Mouse (Mus musculus) heart, embryonic 15.5 days (tissue): ENCODE results near the gene Cnppd1. TPM values are rescaled to one million over a fixed set of nuclear protein-coding genes. Genes with fewer than 3 reads are reported as not detected.
A peak's percentile ranks its signal among the peaks of the same experiment; 100 is the strongest.

Experiments used
- ATAC-seq: fragments of 200-750 bp; cut with Nextera tagmentation; replicated peaks from 2 replicates; pipeline ENCODE4 v1.8.0; 2017; ENCODE audit warnings: low read depth, moderate TSS enrichment; ENCODE audit not compliant: insufficient number of reproducible peaks, insufficient read depth, low FRiP score
- H3K27ac ChIP-seq: fragments of 300-500 bp; sonication (generic); 2 replicates; pipeline ENCODE4 v1.5.1; 2015; ENCODE audit warnings: mild to moderate bottlenecking, inconsistent platforms
- H3K27me3 ChIP-seq: fragments of 300-500 bp; sonication (generic); 2 replicates; pipeline ENCODE4 v1.6.1; 2015; ENCODE audit warnings: inconsistent platforms
- H3K36me3 ChIP-seq: fragments of 300-500 bp; sonication (generic); 2 replicates; pipeline ENCODE4 v1.6.1; 2015; ENCODE audit warnings: mild to moderate bottlenecking, inconsistent platforms
- H3K4me1 ChIP-seq: fragments of 300-500 bp; sonication (generic); replicated peaks from 2 replicates; pipeline ENCODE4 v1.6.1; 2015; ENCODE audit warnings: inconsistent platforms
- H3K4me2 ChIP-seq: fragments of 300-500 bp; sonication (generic); 2 replicates; pipeline ENCODE4 v1.6.1; 2015; ENCODE audit warnings: inconsistent platforms, mild to moderate bottlenecking, moderate library complexity
- H3K4me3 ChIP-seq: fragments of 300-500 bp; sonication (generic); 2 replicates; pipeline ENCODE4 v1.5.1; 2015; ENCODE audit warnings: mild to moderate bottlenecking, inconsistent platforms
- H3K9ac ChIP-seq: fragments of 300-500 bp; sonication (generic); 2 replicates; pipeline ENCODE4 v1.6.1; 2015; ENCODE audit warnings: mild to moderate bottlenecking, inconsistent platforms
- H3K9me3 ChIP-seq: fragments of 300-500 bp; sonication (generic); replicated peaks from 2 replicates; pipeline ENCODE4 v1.6.1; 2016; ENCODE audit warnings: inconsistent platforms
- WGBS: fragments of 180-500 bp; shearing (Covaris S2); methylation state at CpG from one replicate; pipeline ENCODE4 v1.1.7; 2015; ENCODE audit warnings: mixed read lengths; 5-methylcytosine and 5-hydroxymethylcytosine counted together
- polyA plus RNA-seq: library from polyadenylated mRNA; unstranded; fragments of >200 nt; fragmentation: Nextera tagmentation; extraction: Ambion mirVana; gene quantifications from 2 replicates; pipeline ENCODE4 v1.2.1, GENCODE M21; 2015

The Cnppd1 gene
- polyA plus RNA-seq, 1 experiment from 2014 or later: 33.7 TPM

GRCm38 (mm10) chr1:75180105-75180590 lies 37.6 kb upstream of the Cnppd1 start, which contains the start of gene Abcb6:
Gene Abcb6, minus strand, starts transcription at chr1:75180392.
- no peaks in the 10 kb centered on the region for H3K9me3 ChIP-seq
- no peaks in the 10 kb centered on the region for H3K27me3 ChIP-seq
- peaks cover 14% of the 10 kb centered on the region for H3K4me1 ChIP-seq
- H3K9ac ChIP-seq: peak within 1 kb of the TSS; percentile 60
- WGBS: under 1% methylated on average over 31 of the region's 31 CpGs
- H3K4me2 ChIP-seq: peak within 1 kb of the TSS; percentile 99
- peaks cover 42% of the 10 kb centered on the region for H3K36me3 ChIP-seq
- H3K4me3 ChIP-seq: peak within 1 kb of the TSS; percentile 76
- H3K27ac ChIP-seq: peak within 1 kb of the TSS; percentile 38
- peak; percentile 86 for ATAC-seq

GRCm38 (mm10) chr1:75179334-75180104 lies 37.0 kb upstream of the Cnppd1 start:
- Histone ChIP-seq H3K27ac (peak overlapping the region; percentile 38), H3K36me3 (peaks cover 36% of the 10 kb centered on the region), H3K9me3 (no peaks in the 10 kb centered on the region), H3K4me1 (peaks cover 14% of the 10 kb centered on the region), H3K4me3 (peak overlapping the region; percentile 76), H3K27me3 (no peaks in the 10 kb centered on the region), H3K4me2 (peak overlapping the region; percentile 99), H3K9ac (peak overlapping the region; percentile 60)
- WGBS: 6% methylated on average over 23 of the region's 23 CpGs
- peak; percentile 37 for ATAC-seq

- 1% methylated on average over 58 of the region's 59 CpGs for WGBS
- no peaks in the 10 kb centered on the region for H3K9me3 ChIP-seq
- H3K4me1 ChIP-seq: peaks cover 9% of the 10 kb centered on the region
- H3K4me2 ChIP-seq: peak within 1 kb of the TSS; percentile 76
- no peaks in the 10 kb centered on the region for H3K27me3 ChIP-seq
- peak within 1 kb of the TSS; percentile 97 for H3K4me3 ChIP-seq
- peak within 1 kb of the TSS; percentile 94 for H3K27ac ChIP-seq
- H3K9ac ChIP-seq: peak within 1 kb of the TSS; percentile 79
- peaks cover 34% of the 10 kb centered on the region for H3K36me3 ChIP-seq
- ATAC-seq: peak; percentile 99
Observed at GRCm38 (mm10) chr1:75168472-75169464, 26.3 kb upstream of the Cnppd1 start, which contains the start of gene Zfand2b. Gene Zfand2b, plus strand, starts transcription at chr1:75168646.

- Histone ChIP-seq H3K9me3 (no peaks in the 10 kb centered on the region), H3K27ac (peak overlapping the region; percentile 94), H3K4me2 (peak overlapping the region; percentile 76), H3K36me3 (peaks cover 29% of the 10 kb centered on the region), H3K9ac (peak overlapping the region; percentile 79), H3K4me3 (peak overlapping the region; percentile 97), H3K27me3 (no peaks in the 10 kb centered on the region), H3K4me1 (peaks cover 9% of the 10 kb centered on the region)
- WGBS: 12% methylated on average over 7 of the region's 7 CpGs
- ATAC-seq: peak; percentile 12
Observed at GRCm38 (mm10) chr1:75168093-75168471, 25.6 kb upstream of the Cnppd1 start.

- H3K4me3 ChIP-seq: no peak overlapping the region
- H3K27me3 ChIP-seq: no peaks in the 10 kb centered on the region
- no peak overlapping the region for H3K27ac ChIP-seq
- no peak for ATAC-seq
- no peaks in the 10 kb centered on the region for H3K36me3 ChIP-seq
- no peaks in the 10 kb centered on the region for H3K4me1 ChIP-seq
- WGBS: 67% methylated on average over 4 of the region's 4 CpGs
- no peaks in the 10 kb centered on the region for H3K9me3 ChIP-seq
- H3K4me2 ChIP-seq: no peak overlapping the region
- no peak overlapping the region for H3K9ac ChIP-seq
Observed at GRCm38 (mm10) chr1:75160256-75160617, 17.7 kb upstream of the Cnppd1 start.

- H3K4me1 ChIP-seq: no peaks in the 10 kb centered on the region
- H3K4me3 ChIP-seq: no peak overlapping the region
- no peak overlapping the region for H3K4me2 ChIP-seq
- H3K36me3 ChIP-seq: no peaks in the 10 kb centered on the region
- H3K9ac ChIP-seq: no peak overlapping the region
- 53% methylated on average over 5 of the region's 5 CpGs for WGBS
- ATAC-seq: no peak
- no peaks in the 10 kb centered on the region for H3K27me3 ChIP-seq
- no peak overlapping the region for H3K27ac ChIP-seq
- H3K9me3 ChIP-seq: no peaks in the 10 kb centered on the region
Observed at GRCm38 (mm10) chr1:75159540-75160255, 17.2 kb upstream of the Cnppd1 start.

GRCm38 (mm10) chr1:75158990-75159389 lies 16.5 kb upstream of the Cnppd1 start:
- no peak overlapping the region for H3K4me3 ChIP-seq
- no peaks in the 10 kb centered on the region for H3K27me3 ChIP-seq
- no peaks in the 10 kb centered on the region for H3K9me3 ChIP-seq
- ATAC-seq: no peak
- H3K4me1 ChIP-seq: no peaks in the 10 kb centered on the region
- no peaks in the 10 kb centered on the region for H3K36me3 ChIP-seq
- H3K27ac ChIP-seq: no peak overlapping the region
- no peak overlapping the region for H3K9ac ChIP-seq
- H3K4me2 ChIP-seq: no peak overlapping the region

- 39% methylated on average over 3 of the region's 3 CpGs for WGBS
- Histone ChIP-seq H3K9me3 (no peaks in the 10 kb centered on the region), H3K4me1 (no peaks in the 10 kb centered on the region)
Observed at GRCm38 (mm10) chr1:75155837-75156236, 13.3 kb upstream of the Cnppd1 start.

GRCm38 (mm10) chr1:75148727-75149126 lies 6.2 kb upstream of the Cnppd1 start:
- no peak overlapping the region for H3K9ac ChIP-seq
- no peaks in the 10 kb centered on the region for H3K9me3 ChIP-seq
- H3K4me2 ChIP-seq: no peak overlapping the region
- H3K4me3 ChIP-seq: no peak overlapping the region
- no peak for ATAC-seq
- 80% methylated on average over 4 of the region's 4 CpGs for WGBS
- H3K27ac ChIP-seq: no peak overlapping the region
- peaks cover 2% of the 10 kb centered on the region; the same call in 1 of the 2 replicates for H3K4me1 ChIP-seq
- peaks cover 40% of the 10 kb centered on the region for H3K36me3 ChIP-seq
- H3K27me3 ChIP-seq: no peaks in the 10 kb centered on the region

More at GRCm38 (mm10) chr1:75155837-75156236, 13.3 kb upstream of the Cnppd1 start:
- no peak overlapping the region for H3K4me2 ChIP-seq
- no peak overlapping the region for H3K27ac ChIP-seq
- ATAC-seq: no peak
- no peaks in the 10 kb centered on the region for H3K36me3 ChIP-seq
- no peak overlapping the region for H3K9ac ChIP-seq
- H3K4me3 ChIP-seq: no peak overlapping the region
- H3K27me3 ChIP-seq: no peaks in the 10 kb centered on the region

- peaks cover 10% of the 10 kb centered on the region for H3K4me1 ChIP-seq
- 69% methylated on average over 7 of the region's 7 CpGs for WGBS
- no peak overlapping the region for H3K4me3 ChIP-seq
- no peak overlapping the region for H3K9ac ChIP-seq
- H3K4me2 ChIP-seq: no peak overlapping the region
- peaks cover 40% of the 10 kb centered on the region for H3K36me3 ChIP-seq
- ATAC-seq: no peak
- no peaks in the 10 kb centered on the region for H3K27me3 ChIP-seq
- no peaks in the 10 kb centered on the region for H3K9me3 ChIP-seq
- H3K27ac ChIP-seq: no peak overlapping the region
Observed at GRCm38 (mm10) chr1:75147411-75148135, 5.1 kb upstream of the Cnppd1 start.
